Mouse (Mus musculus) heart, adult 11 months (tissue): Measurements from ENCODE around the gene Arih1.

Experiments used
- DNase-seq: peaks from one replicate; pipeline ENCODE4 v3.0.0; 2022

The Arih1 gene

DNA sequence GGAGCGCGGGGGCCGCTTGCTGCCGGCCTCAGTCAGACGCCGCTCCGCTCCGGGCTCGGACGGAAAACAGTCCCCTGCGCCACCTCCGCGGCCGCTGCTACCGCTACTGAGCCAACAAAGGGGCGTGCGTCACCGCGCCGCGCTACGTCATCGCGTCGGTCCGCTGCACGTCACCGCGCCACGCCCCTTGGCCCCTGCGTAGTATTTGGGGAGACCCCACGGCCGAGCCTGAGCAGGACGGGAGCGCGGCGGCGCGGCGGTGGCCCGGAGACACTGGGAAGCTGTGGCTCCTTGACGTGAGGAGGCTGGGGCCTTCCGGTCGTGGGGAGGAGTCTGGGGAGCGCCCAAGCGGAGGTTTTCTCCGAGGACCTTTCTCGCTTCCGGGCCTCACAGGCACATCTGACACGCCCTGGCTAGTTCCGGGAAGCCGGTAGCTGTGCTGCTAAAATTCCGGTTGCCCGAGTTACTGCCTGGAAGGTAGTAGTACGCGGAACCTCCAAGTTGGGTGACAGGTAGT is at the start of gene Arih1:
Arih1 (minus strand) TSS at position 70 of the 517 bp plus-strand sequence.
- peak; percentile 100 for DNase-seq

DNA sequence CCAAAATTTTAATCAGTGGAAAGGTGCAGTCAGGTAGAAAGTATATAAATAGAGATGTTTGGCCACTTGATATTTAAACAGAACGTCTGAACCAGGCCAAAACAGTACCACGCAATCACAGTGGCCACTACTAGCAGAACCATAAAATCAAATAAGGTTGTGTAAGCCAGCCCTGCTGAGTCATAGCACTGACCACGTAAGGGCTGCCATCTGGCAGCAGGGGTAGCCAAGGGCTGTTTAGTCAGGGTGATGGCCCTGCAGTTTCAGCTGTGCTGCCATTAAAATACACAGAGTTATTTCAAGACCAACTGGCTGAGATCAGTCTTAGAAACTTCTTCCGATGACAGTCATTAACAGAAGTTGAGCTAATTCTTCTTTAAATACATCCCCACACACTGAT is 47.5 kb upstream of the Arih1 start:
- peak; percentile 98 for DNase-seq

DNA sequence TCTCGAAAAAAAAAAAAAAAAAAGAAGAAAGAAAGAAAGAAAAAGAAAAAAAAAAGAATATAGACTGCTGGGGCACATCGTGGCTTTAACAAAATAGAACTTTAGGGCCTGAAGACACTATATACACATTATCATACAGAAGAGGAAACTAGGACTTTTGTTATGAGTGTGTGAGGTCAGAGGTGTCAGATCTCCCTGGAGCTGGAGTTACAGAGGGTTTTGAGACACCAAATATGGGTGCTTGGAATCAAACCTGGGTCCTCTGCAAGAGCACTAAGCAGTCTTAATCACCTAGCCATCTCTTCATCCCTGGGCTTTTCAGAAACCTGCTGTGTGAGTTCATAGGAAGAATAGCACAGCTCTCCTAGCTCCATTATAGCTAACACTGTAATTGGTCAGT is 47.0 kb upstream of the Arih1 start:
- no peak for DNase-seq

DNA sequence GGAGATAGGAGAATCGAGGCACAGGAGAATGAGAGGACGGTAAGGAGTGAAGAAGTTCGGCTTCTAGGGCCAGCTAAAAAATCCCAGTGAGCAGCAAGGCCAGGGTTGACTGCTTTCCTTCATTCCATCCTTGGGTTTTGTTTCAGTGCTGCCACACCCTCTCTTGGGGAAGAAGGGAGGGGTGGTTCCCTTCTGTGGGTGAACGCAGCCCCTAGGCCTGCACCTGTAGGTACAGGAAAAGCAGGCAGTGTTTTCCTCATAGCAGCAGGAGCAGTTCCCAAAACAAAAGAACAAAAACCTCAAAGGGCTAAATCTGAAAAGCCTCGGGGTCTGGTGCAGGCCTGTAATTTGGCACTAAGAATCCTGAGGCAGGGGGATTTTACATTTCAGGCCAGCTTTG is 45.2 kb upstream of the Arih1 start:
- no peak for DNase-seq

DNA sequence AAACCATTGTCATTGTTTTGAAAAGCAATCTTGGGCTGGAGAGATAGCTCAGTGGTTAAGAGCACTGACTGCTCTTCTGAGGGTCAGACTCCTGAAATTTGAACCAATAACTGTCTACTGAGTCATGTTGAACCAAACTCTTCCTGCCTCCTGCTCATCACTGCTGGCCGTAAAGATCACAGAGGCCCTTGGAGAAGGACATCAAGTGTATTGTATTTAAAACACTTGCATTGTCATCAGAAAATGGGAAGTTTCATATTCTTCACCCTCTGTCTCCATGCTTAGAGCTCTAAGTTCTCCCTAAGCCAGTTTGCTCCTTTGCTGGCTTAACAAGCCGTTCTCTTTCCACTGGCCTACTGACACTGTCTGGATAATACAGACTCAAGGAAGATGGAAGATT is 41.9 kb upstream of the Arih1 start:
- DNase-seq = no peak

DNA sequence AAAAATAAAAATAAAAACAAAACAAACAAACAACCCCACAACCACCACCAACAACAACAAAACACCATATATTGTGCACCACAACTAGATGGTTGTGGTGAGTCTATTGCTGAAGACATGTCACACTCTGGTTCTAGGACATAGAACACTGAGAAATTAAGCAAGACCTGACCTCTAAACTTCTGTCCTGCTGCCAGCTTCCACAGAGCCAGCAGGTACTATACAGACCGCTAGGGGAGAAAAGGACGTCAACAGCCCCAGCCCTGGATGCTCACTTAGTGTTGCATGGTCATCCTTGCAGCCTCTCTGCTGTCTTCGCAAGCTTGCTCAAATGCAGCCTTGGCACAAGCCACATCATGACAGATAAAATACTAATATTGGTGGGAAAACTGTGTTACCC is 41.2 kb upstream of the Arih1 start:
- no peak for DNase-seq

DNA sequence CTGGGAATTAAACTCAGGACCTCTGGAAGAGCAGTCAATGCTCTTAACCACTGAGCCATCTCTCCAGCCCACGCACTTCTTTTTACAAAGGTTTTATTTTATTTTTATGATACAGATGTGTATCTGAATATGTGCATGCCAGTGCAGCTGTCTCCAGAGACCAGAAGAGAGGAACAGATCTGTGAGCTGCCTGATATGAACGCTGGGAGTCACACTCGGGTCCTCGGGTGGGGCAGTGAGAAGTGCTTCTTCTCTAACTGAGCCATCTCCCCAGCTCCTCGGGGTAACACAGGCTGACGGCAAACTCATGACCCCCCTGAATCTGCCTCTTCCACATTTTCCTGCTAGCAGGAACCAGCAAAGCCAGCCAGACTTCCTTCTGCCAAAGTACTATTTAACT is 40.3 kb upstream of the Arih1 start:
- DNase-seq = no peak

DNA sequence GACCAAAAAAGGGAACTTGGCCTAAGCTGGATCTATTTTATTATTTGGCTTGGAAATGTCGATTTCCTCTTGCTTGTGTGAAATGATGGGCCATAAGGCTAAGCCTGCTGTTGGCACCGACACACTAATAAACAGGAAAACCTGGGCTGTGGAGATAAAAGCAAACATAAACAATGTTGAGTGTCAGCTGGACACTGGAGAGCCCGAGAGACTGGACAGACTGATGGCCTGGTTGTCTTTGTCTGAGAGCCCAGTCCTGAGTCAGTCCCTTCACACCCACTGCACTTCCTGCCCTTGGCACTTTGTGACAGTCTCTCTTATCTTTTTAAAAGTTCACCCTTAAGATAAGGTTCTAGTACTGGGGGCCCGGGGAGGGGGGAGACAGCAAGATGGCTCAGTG is 36.5 kb upstream of the Arih1 start:
- peak; percentile 94 for DNase-seq

DNA sequence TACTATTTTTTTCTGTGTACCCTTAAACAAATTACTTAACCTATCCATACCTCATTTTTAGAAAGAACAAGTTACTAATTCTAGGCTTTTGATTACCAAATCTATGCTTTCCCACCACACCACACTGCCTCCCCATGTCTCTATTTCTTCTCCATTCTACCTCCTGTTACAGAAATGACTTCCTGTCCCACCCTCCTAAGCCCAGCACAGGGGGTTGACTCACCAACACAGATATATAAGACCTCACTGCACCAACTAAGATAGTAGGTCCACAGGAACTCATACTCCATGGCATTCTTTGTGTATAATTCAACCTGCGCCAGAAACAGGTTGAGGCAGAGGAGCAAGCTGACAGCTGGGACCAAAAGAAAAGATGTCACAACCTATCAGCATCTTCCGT is 33.0 kb upstream of the Arih1 start:
- DNase-seq = no peak

DNA sequence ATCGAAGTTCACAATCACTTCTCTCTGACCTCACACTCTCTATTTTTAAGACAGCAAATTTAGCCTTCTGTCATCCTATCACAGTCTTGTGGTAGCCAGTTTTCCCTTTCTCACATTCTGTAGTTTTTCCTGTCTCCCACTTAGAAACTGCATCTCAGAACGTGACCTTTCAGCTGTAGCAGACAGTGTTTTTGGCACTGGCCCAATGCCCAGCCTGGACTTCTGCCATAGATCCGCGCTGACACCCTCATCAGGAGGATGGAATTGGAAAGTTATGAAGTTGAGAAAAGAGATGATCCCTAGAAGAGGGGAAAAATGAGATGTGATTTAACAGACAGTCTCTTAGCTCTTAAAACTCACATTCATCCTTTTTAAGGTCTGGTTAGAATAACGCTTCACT is 32.6 kb upstream of the Arih1 start:
- peak; percentile 86 for DNase-seq

DNA sequence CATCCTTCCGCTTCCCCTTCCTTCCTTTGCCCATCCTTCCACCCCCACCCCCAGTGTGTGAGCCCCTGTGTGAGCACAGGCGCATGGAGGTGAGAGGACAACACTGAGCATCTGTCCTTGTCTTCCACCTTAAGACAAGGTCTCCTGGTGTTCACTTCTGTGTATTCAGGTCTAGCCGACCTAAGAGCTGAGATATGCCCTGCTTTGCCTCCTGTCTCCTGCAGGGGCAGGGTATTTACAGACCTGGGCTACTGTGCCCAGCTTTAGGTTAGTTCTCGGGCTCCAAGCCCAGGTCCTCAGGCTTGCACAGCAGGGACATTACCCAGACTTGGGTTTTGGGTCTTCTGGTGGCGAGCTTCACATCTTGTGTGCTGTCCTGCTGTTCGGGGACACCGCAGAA is 30.7 kb upstream of the Arih1 start:
- DNase-seq = peak; percentile 85

DNA sequence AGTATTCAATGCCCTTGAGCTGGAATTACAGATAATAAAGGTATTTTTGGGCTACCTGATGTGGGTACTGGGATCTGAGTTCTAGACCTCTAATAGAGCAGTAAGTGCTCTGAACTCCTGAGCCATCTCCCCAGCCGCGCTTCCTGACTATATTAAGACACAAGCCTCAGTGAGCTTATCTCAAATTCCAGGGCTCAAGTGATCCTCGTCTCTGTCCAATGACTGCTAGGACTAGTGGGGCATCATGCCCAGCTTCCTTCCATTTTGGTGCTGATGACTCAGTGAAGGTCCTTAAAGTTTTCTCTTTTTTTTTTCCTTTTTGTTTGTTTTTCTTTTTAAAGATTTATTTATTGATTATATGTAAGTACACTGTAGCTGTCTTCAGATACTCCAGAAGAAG is 28.7 kb upstream of the Arih1 start:
- peak; percentile 85 for DNase-seq

DNA sequence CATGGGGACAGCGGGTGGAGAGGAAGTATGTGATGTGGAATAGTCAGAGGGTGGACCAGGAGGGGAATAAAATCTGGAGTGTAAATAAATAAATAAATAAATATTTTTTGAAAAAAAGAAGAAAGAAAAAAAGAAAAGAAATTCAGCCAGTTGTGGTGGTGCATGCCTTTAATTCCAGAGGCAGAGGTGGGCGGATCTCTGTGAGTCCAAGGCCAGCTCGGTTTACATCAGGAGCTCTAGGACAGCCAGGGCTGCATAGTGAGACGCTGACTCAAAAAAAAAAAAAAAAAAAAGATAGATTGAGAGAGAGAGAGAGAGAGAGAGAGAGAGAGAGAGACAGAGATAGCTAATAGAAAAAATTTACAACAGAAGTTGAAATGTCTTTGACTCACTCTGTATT is 26.0 kb upstream of the Arih1 start:
- no peak for DNase-seq

DNA sequence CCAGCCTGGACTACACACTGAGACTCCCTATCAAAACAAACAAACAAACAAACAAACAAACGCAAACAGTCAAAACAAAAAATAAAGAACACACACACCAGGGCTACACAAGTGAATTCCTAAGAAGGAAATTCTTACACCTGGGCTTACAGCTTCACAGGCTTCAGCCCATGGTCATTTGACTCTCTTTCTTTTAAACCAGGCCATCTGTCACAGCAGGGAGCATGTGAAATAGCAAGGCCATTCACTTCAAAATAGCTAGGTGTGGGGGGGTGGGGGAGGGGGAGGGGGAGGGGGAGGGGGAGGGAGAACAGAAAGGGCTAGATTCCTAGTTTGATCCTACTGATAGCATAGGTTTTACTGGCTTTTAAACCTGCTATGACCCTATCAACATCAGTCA is 21.7 kb upstream of the Arih1 start:
- peak; percentile 18 for DNase-seq

DNA sequence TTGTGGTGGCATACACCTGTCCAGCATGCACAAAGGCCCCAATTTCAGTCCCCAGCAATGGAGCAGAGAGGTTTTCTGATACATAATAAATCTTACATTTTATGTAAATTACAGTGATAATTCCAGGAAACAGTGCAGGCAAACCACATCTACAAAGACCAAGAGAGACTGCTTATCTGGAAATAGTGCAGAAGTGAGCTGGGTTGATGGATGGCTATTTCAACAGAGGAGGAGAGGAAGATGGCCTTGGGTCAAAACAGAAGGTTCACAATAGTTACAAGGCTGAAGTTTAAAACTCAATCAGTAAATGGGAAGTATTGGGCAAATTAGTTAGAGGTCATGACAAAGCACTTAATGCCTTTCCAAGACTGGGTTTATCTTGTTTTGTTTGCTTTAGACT is 913 bp upstream of the Arih1 start:
- DNase-seq = no peak

DNA sequence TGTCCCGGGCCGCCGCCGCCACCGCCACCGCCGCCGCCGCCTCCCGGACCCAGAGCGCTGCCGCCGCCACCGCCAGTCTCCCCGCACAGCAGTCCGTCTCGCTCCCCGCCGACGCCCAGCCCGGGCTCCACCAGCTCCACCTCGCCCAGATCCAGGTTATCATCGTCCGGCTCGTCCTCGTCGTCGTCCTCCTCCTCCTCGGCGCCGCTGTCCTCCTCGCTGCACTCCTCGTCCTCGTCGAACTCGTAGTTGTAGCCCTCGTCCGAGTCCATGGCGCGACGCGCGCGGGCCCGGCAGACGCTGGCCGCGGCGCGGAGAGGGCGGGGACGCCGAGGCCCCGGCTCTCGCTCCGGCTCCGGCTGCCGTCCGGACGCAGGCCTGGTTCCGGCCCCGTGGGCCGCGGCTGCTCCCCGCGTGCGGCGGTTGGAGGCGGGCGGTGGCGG is 321 bp downstream of the Arih1 start:
- no peak for DNase-seq

DNA sequence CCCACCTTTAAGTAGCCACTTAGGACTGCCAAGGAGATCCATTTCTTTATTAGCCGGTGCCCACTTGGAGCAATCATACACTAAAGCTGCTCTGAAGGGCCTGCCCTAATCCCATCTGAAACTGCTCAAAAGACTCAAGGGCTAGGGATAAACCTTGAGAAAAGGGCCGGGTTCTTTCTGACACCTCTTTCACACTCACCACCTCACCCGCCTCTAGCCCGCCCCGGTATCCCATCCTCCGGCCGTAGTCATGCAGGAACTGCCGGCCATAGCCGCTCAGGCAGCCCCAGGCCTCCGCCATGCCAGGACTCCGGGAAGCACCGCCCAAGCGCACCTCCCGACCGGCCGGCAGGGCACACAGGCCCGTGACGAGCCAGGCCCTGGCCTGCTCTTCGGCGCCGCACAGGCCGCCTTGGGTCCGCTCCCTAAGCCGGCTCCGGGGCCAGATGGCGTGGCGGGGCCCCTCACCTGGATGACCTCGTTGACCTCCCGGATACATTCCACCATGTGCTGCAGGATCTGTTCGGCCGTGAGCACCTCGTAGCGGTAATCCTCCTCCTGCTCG is 825 bp downstream of the Arih1 start:
- DNase-seq = peak; percentile 98

DNA sequence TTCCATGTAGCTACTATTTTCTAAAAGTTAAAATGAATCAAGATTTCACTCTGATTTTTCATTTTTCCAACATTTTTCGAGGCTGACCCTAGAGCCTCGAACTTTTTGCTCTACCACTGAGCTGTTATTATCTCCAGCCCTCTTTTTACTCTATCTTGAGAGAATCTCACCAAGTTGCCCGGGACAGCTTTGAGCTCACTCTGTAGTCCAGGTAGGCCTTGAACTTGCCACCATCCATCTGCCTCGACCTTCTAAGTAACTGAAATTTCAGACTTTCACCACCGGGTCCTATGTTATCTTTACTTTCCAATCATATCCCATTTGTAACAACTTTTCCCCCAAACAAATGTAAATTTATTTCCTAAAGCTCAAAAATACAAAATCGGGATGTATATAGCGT is 1.7 kb downstream of the Arih1 start:
- no peak for DNase-seq

DNA sequence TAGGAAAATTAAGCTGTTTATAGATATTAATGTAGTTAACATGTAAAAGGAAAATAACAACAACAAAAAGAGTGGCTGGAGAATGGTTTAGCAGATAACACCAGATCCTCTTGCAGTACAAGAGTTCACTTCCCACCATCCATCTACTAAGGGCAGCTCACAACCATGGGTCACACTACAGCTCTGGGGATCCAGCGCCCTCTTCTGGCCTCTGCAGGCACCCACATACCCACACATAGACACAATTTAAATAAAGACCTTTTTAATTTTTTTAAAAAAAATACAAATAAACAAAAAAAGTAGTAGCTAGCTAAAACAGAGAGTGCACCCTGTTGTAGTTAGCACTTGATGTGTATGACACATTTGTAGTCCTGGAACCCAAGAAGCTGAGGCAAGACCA is 4.0 kb downstream of the Arih1 start:
- no peak for DNase-seq

DNA sequence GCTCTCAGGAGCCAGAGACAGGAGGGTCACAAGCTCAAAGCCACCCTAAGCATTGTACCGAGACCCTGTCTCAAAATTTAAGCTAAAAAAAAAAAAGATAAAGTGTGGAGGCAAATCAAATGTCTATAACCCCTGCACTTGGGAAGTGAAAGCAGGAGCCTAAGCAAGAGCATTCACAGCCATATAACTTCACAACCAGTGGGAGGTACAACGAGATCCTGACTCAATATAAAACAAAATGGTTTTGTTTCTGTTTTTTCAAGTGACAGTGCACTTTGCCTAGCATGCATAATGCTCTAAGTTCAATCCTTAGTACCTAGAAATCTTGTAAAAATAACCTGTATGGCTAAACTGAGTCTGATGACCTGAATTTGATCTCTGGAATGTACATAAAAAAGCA is 9.8 kb downstream of the Arih1 start:
- DNase-seq = no peak

DNA sequence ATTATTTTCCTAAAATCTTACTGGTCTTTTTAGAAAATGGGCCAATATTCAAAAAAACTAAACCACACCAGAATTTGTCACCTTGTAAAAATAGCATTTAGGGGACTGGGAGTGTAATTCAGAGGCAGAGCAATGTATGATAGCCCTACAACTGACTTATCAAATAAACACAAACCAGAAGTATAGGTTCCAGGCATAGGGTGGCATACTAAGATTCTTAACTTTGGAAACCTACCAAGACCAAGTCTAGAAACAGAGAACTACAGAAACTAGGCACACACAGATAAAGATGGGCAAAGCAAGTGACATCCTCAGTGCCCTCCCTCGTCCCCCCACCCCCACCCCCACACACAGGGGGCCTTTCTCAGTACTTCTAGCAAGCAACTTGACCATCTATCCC is 11.6 kb downstream of the Arih1 start:
- no peak for DNase-seq

DNA sequence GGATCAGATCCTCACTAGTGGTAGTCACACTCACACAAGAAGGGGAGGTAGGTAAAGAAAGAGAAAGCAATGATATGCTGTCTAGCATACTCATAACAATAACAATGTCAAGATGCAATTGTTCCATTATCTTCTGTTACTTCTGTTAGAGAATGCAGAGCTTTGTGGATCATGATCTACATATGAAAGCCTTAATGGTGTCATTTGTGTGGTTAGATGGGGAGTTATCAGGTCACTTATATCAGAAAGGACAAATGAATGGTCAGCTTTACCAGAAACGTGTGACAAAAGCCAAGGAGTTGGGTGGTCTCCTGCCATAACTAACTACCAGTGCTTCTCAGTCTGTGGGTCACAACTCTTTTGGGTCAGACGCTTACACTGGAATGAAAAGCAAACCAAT is 13.2 kb downstream of the Arih1 start:
- no peak for DNase-seq

DNA sequence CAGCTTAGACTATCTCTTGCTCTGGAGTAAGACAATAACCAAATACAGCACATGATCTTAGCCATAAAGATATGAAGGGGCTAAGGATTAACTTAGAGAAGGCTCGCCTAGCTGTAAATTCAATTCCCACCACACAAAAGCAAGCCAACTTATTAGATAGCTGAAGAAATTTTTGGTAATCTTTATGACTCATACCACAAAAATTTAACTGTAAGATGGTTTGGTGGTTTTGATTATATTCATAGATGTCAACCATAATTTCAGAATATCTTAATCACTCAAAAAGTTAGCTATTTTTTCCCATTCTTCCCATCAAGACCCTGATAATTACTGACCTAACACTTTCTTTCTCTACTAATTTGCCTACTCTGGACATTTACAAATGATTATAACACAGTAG is 17.0 kb downstream of the Arih1 start:
- DNase-seq = no peak

DNA sequence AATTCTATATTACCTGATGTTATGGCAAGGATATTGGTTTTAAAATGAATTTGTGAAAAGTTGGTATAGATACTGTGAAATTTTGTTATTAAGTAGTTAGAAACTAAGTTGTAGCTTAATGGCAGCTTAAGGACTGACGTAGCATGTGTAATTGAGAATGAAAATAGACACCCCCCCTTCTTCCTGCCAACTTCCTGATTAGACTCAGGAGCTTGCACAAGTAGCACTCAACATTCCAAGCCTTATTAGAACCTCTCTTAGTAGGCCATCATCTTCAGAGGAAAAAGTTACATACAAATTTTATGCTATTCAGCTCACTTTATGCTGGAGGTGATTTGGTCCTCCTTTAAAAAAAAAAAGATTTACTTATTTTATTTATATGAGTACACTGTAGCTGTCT is 22.1 kb downstream of the Arih1 start:
- DNase-seq = no peak

DNA sequence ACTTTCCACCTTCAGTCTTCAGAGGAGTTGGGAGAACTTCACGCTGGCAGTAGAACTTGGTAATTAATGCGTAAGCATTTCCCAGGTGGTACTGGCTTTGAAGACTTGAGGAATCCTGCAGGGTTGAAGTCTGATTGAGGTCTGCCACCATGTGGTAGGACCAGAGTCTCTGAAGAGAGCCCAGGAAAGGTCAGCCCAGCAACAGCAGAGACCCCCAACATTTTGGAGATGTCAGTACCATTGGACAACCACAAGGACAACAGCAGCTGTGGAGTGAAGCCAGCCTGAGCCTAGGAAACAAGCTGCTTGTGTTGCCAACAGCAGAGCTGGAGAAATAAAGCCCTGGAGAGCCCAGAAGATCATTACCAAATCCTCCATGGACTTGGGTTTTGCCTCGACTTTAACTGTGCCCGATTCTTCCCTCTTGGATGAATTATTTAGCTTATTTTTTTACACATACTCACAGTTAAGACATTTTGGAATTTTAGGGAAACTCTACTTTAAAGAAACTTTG is 27.4 kb downstream of the Arih1 start:
- DNase-seq = peak; percentile 87
